Mouse (Mus musculus) heart, adult 2 months (tissue): ENCODE data around the gene Tmem247.

ENCODE experiments used
- CTCF ChIP-seq: fragments of 200-600 bp; IDR thresholded peaks from 2 replicates; pipeline ENCODE4 v1.8.1; 2022; ENCODE audit warnings: antibody characterized with exemption, mild to moderate bottlenecking, moderate library complexity
- POLR2A ChIP-seq: fragments of 200-500 bp; IDR thresholded peaks from 2 replicates; pipeline ENCODE4 v1.6.1; 2011; ENCODE audit warnings: mild to moderate bottlenecking, low read depth, low read length, control low read depth; ENCODE audit not compliant: insufficient read depth

GRCm38 (mm10) chr17:86971860-86972259, 54.7 kb downstream of the Tmem247 start:
- TF ChIP-seq CTCF (no peak), POLR2A (no peak)
